Mouse (Mus musculus) myocyte (in vitro differentiated cells): ENCODE data around the gene Cfap299.

ENCODE experiments used
- CEBPB ChIP-seq: IDR thresholded peaks from 2 replicates; pipeline ENCODE4 v1.6.1; 2011; ENCODE audit warnings: mild to moderate bottlenecking, moderate library complexity; ENCODE audit not compliant: poor library complexity, insufficient read depth, severe bottlenecking
- E2F4 ChIP-seq: IDR thresholded peaks from one replicate; pipeline ENCODE4 v1.6.1; 2011; ENCODE audit warnings: mild to moderate bottlenecking, control low read depth, moderate library complexity; ENCODE audit not compliant: insufficient read depth
- MAX ChIP-seq: IDR thresholded peaks from one replicate; pipeline ENCODE4 v1.6.1; 2011; ENCODE audit warnings: low read depth, mild to moderate bottlenecking, control low read depth
- MYOD1 ChIP-seq, 3 experiments: IDR thresholded peaks; one replicate each; pipeline ENCODE4 v1.6.1; 2011; ENCODE audit warnings: control low read depth in 2 of 3, low read depth in 2 of 3, mild to moderate bottlenecking in 2 of 3, moderate library complexity in 1 of 3; ENCODE audit not compliant: insufficient read length in 2 of 3, control insufficient read depth in 1 of 3
- POLR2A ChIP-seq: IDR thresholded peaks from one replicate; pipeline ENCODE4 v1.6.1; 2011; ENCODE audit warnings: low read depth, mild to moderate bottlenecking, control low read depth, moderate library complexity; ENCODE audit not compliant: insufficient read length
- POLR2AphosphoS2 ChIP-seq: IDR thresholded peaks from one replicate; pipeline ENCODE4 v1.6.1; 2011; ENCODE audit warnings: low read depth, control low read depth; ENCODE audit not compliant: insufficient read length
- TCF12 ChIP-seq: IDR thresholded peaks from one replicate; pipeline ENCODE4 v1.6.1; 2011; ENCODE audit warnings: mild to moderate bottlenecking, control low read depth; ENCODE audit not compliant: poor library complexity, insufficient read depth, severe bottlenecking
- TCF3 ChIP-seq: IDR thresholded peaks from one replicate; pipeline ENCODE4 v1.6.1; 2011; ENCODE audit warnings: low read depth, control low read depth; ENCODE audit not compliant: insufficient read length
- USF1 ChIP-seq: IDR thresholded peaks from one replicate; pipeline ENCODE4 v1.6.1; 2011; ENCODE audit warnings: low read depth, mild to moderate bottlenecking, control low read depth, moderate library complexity

DNA sequence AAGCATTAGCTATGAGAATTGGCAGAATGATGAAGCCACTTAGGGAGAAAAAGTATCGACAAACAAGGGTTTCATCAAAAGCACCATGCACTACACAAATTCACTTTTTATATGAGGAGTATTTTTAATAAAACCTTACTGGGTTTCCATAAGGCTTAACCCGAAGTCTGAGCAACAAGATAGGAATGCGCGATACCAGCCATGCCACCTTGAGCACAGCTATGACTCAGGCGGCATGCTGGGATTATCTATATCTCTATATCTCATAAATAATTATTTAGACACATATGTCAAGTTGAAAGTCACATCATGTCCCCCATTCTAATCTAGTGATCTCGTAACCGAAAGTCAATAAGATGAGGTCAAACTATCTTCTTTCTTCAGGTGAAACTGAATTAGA lies 453.0 kb downstream of the Cfap299 start:
- TF ChIP-seq USF1 (no peak), TCF12 (no peak), TCF3 (no peak), E2F4 (no peak), POLR2A (no peak), MAX (no peak), CEBPB (no peak), MYOD1 (IDR thresholded peaks at IDR 0.05; ENCODE audit: control insufficient read depth in 1 of 3, insufficient read length in 2 of 3, low read depth in 2 of 3) (no peak), POLR2AphosphoS2 (no peak)
